Mouse (Mus musculus) megakaryocyte, embryonic 14.5 days (primary cell): ENCODE measurements at regions not wholly inside any gene's neighbourhood (a gene's known extent, or its start where the extent isn't known, plus 50 kb on each side); places are given as distances from the start of the nearest gene placed in this dataset.

Source experiments
- H3K27me3 ChIP-seq: replicated peaks from 2 replicates; pipeline ENCODE3; 2012; ENCODE audit warnings: inconsistent platforms
- H3K36me3 ChIP-seq: replicated peaks from 2 replicates; pipeline ENCODE3; 2012; ENCODE audit warnings: low read length, inconsistent platforms, mixed read lengths
- H3K4me1 ChIP-seq: 2 replicates; pipeline ENCODE4 v1.6.1; 2012; ENCODE audit warnings: inconsistent platforms
- H3K4me3 ChIP-seq: replicated peaks from 2 replicates; pipeline ENCODE3; 2012; ENCODE audit warnings: moderate library complexity, mild to moderate bottlenecking, inconsistent platforms
- H3K9me3 ChIP-seq: 2 replicates; pipeline ENCODE4 v1.6.1; 2012; ENCODE audit warnings: inconsistent platforms
- FLI1 ChIP-seq: IDR thresholded peaks from 2 replicates; pipeline ENCODE4 v1.6.1; 2012; ENCODE audit warnings: low read length, inconsistent platforms, mixed read lengths
- GATA1 ChIP-seq: IDR thresholded peaks from 3 replicates; pipeline ENCODE4 v1.6.1; 2012; ENCODE audit warnings: mixed read lengths, low read length, inconsistent platforms, borderline replicate concordance

- Histone ChIP-seq H3K36me3 (no peaks in the 10 kb centered on the region), H3K4me1 (no peaks in the 10 kb centered on the region), H3K4me3 (no peak overlapping the region), H3K27me3 (no peaks in the 10 kb centered on the region), H3K9me3 (no peaks in the 10 kb centered on the region)
- TF ChIP-seq FLI1 (no peak), GATA1 (no peak)
Measured at GRCm38 (mm10) chr16:49633502-49633901, 65.5 kb upstream of the Ift57 start.

- no peak for TF ChIP-seq GATA1
- TF ChIP-seq FLI1, result no peak
- Histone ChIP-seq H3K4me1 (peaks cover 8% of the 10 kb centered on the region), H3K27me3 (no peaks in the 10 kb centered on the region)
Measured at GRCm38 (mm10) chr16:49635506-49635905, 63.5 kb upstream of the Ift57 start.

GRCm38 (mm10) chr16:49636467-49636866 lies 62.6 kb upstream of the Ift57 start:
- no peaks in the 10 kb centered on the region for H3K36me3 ChIP-seq
- no peaks in the 10 kb centered on the region for H3K9me3 ChIP-seq
- H3K27me3 ChIP-seq, result no peaks in the 10 kb centered on the region
- peaks cover 8% of the 10 kb centered on the region for H3K4me1 ChIP-seq
- H3K4me3 ChIP-seq, result no peak overlapping the region
- TF ChIP-seq GATA1 (no peak), FLI1 (no peak)

More at GRCm38 (mm10) chr16:49635506-49635905, 63.5 kb upstream of the Ift57 start:
- H3K4me3 ChIP-seq, result no peak overlapping the region
- no peaks in the 10 kb centered on the region for H3K36me3 ChIP-seq
- H3K9me3 ChIP-seq, result no peaks in the 10 kb centered on the region

GRCm38 (mm10) chr16:49642696-49643095 lies 56.3 kb upstream of the Ift57 start:
- TF ChIP-seq GATA1, result no peak
- no peaks in the 10 kb centered on the region for H3K27me3 ChIP-seq
- no peaks in the 10 kb centered on the region for H3K36me3 ChIP-seq
- H3K4me1 ChIP-seq, result peaks cover 8% of the 10 kb centered on the region
- no peak overlapping the region for H3K4me3 ChIP-seq
- no peaks in the 10 kb centered on the region for H3K9me3 ChIP-seq

- Histone ChIP-seq H3K9me3 (no peaks in the 10 kb centered on the region), H3K27me3 (no peaks in the 10 kb centered on the region), H3K36me3 (no peaks in the 10 kb centered on the region), H3K4me3 (no peak overlapping the region), H3K4me1 (peaks cover 4% of the 10 kb centered on the region; the same call in 1 of the 2 replicates)
- TF ChIP-seq FLI1 (no peak), GATA1 (no peak)
Measured at GRCm38 (mm10) chr16:49644416-49644815, 54.6 kb upstream of the Ift57 start.

GRCm38 (mm10) chr16:49646479-49646878 lies 52.6 kb upstream of the Ift57 start:
- Histone ChIP-seq H3K4me1 (no peaks in the 10 kb centered on the region), H3K36me3 (no peaks in the 10 kb centered on the region), H3K9me3 (no peaks in the 10 kb centered on the region), H3K4me3 (no peak overlapping the region), H3K27me3 (no peaks in the 10 kb centered on the region)
- TF ChIP-seq FLI1 (no peak), GATA1 (no peak)
